In genomic region chr12:104747252-104747651, GRCm38 (mm10) we compare ENCODE assay signal across 27 mouse cellular contexts.
"Had no signal": no experiment of that assay in that cellular context is flagged by ENCODE, and none has a peak within 500 bp of the region (broad histone marks: within the 10 kb centered on the region; RNA-seq: fewer than 3 reads in every experiment).

No protein-coding gene starts in this region.

- H3K4me3 ChIP-seq: embryonic facial prominence, embryonic 10.5 days; embryonic facial prominence, embryonic 12.5 days; embryonic facial prominence, embryonic 13.5 days; embryonic facial prominence, embryonic 15.5 days; erythroblast, embryonic 14.5 days; forebrain, embryonic 10.5 days; forebrain, embryonic 12.5 days; forebrain, embryonic 13.5 days; forebrain, embryonic 15.5 days; gastrocnemius, adult 2 months; heart, adult 2 months had no signal

- H3K36me3 ChIP-seq: forebrain, embryonic 15.5 days had no signal

- DNase-seq: cerebellum, adult 8-10 months; cerebellum, adult 9-10 months; cerebellum, adult 9-11 months; cerebellum, postnatal 10 days; cerebellum, postnatal 14 days; cerebellum, postnatal 25 days; cerebellum, postnatal 36 days; embryo, embryonic 11 days; forebrain, postnatal 0 days; gastrocnemius, adult 2 months; gastrocnemius, postnatal 10 days; gastrocnemius, postnatal 14 days; gastrocnemius, postnatal 25 days; gastrocnemius, postnatal 36 days; heart, adult 18-20 months; heart, adult 2 months had no signal

- H3K9ac ChIP-seq: embryonic facial prominence, embryonic 12.5 days; embryonic facial prominence, embryonic 13.5 days; embryonic facial prominence, embryonic 15.5 days; forebrain, embryonic 12.5 days; forebrain, embryonic 13.5 days; forebrain, embryonic 15.5 days; forebrain, postnatal 0 days had no signal

- H3K27ac ChIP-seq: embryonic facial prominence, embryonic 10.5 days; embryonic facial prominence, embryonic 12.5 days; embryonic facial prominence, embryonic 13.5 days; embryonic facial prominence, embryonic 15.5 days; forebrain, embryonic 10.5 days; forebrain, embryonic 12.5 days; forebrain, embryonic 13.5 days; forebrain, embryonic 15.5 days; gastrocnemius, adult 2 months; heart, adult 2 months had no signal

- ATAC-seq: forebrain, embryonic 13.5 days; forebrain, embryonic 14.5 days; forebrain, embryonic 15.5 days; forebrain, embryonic 16.5 days; forebrain, postnatal 0 days had no signal

- H3K27me3 ChIP-seq: embryonic facial prominence, embryonic 12.5 days; embryonic facial prominence, embryonic 13.5 days; embryonic facial prominence, embryonic 15.5 days; forebrain, embryonic 12.5 days; forebrain, embryonic 13.5 days; forebrain, embryonic 15.5 days had no signal

- H3K9me3 ChIP-seq: embryonic facial prominence, embryonic 10.5 days; embryonic facial prominence, embryonic 12.5 days; embryonic facial prominence, embryonic 13.5 days; embryonic facial prominence, embryonic 15.5 days; forebrain, embryonic 10.5 days; forebrain, embryonic 12.5 days; forebrain, embryonic 13.5 days; forebrain, embryonic 15.5 days had no signal

- H3K4me2 ChIP-seq: embryonic facial prominence, embryonic 12.5 days; embryonic facial prominence, embryonic 13.5 days; embryonic facial prominence, embryonic 15.5 days; forebrain, embryonic 12.5 days; forebrain, embryonic 13.5 days; forebrain, embryonic 15.5 days had no signal
